Mouse (Mus musculus) adrenal gland, postnatal 25 days (tissue): ENCODE results near the gene Ctcfl. TPM values are rescaled to one million over a fixed set of nuclear protein-coding genes. Genes with fewer than 3 reads are reported as not detected.

ENCODE experiments used
- DNase-seq: peaks from one replicate; pipeline ENCODE4 v3.0.0; 2021; ENCODE audit warnings: mixed read lengths
- total RNA-seq: library from RNA; stranded (reverse); gene quantifications from 2 replicates; pipeline ENCODE4 v1.2.3, GENCODE M21; 2021

The Ctcfl gene
- total RNA-seq, 1 experiment from 2014 or later: 0.09 TPM

GRCm38 (mm10) chr2:173083106-173083505 lies 36.2 kb downstream of the Ctcfl start:
- no peak for DNase-seq

DNA sequence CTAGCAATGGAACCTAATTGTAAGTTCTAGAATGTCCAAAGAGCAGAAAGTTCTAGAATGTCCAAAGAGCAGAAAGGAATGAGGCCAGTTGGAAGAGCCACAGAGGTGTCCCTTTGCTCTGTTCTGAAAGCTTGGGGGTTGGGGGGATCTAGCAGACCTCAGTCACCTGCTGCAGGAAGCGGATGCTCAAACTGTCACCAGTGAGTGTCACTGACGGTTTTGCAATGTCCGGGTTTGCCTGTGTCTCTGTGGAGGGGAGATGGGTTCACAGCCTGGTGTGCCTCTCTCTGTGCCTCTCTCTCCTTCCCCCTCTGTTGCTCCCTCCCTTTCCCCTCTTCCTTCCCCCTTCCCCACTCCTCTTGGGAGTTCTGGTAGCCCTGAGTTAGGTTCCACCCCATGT lies 36.6 kb downstream of the Ctcfl start:
- DNase-seq: no peak

- peak; percentile 80 for DNase-seq
Observed at GRCm38 (mm10) chr2:173080785-173081241, 38.5 kb downstream of the Ctcfl start.

DNA sequence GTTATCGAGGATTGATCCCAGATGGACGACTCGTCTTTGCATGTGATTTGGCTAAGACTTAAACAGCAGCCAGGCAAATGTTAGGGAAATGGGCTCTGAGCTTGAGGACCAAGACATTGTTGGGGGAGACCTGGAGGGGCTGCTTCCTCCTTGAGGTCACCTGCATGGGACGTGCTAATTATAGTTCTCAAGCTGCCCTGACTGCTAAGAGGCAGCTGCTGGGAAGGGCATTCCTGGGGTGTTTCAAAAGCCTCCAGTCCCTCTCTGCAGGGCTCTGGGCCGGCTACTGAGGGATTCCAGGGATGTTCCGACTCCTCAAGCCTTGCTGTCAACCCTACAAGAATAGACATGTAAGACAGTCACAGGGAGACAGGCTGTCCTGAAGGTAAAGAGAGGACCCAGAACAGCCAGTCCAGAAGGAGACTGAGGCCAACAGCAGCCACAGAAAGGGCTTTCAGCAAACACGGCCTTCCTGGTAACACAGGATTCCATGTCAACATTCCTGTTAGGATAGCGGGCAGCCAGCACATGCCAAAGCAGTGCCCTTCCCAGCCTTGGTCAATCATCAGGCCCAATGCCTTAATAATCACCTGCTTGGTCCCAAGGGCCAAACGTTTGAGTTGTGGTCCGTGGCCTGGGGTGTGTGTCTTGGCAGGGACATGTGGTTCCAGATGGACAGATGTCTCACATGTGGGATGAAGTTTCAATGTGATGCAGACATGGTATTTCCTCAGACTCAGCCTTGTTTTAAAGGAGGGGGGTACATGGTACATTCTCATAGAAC lies 39.4 kb downstream of the Ctcfl start:
- DNase-seq: no peak

DNA sequence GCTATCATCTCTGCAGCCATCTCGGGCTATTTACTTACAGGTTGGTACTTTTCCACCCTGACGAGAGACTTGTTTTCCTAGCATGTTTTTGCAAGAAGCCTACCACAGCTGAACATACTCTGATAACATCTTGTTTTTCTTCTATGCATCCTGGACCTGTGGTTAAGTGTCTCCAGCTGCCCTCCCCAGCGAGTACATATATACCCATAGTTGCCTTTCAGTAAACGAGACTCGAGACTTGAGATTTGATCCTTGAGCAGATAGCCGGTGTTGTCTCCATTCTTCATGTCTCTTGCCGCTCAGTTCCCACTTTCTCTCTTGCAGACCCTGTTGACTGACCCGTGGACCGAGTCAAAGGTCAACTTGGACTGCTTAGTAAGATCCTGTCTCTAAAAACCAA lies 42.4 kb downstream of the Ctcfl start:
- DNase-seq: no peak

DNA sequence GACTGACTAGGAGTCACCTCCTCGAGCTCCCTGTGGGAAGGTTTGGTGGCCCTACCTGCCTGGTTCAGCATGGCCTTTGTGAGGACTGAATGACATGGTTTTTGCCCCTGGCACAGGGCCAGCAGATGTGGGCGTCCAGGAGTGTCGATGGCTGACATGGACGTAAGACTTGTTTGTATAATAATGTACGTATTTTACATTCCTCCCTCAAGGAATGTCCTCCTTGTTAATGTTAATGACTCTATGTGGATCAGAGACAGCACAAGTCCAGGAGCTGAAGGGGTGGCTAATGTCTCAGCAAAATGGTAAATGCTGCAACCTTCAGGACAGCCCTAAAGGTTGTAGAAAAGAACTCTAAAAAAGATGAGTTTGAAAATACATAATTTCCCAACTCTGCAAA lies 45.7 kb downstream of the Ctcfl start:
- no peak for DNase-seq

- DNase-seq: no peak
Observed at GRCm38 (mm10) chr2:173072948-173073347, 46.4 kb downstream of the Ctcfl start.

DNA sequence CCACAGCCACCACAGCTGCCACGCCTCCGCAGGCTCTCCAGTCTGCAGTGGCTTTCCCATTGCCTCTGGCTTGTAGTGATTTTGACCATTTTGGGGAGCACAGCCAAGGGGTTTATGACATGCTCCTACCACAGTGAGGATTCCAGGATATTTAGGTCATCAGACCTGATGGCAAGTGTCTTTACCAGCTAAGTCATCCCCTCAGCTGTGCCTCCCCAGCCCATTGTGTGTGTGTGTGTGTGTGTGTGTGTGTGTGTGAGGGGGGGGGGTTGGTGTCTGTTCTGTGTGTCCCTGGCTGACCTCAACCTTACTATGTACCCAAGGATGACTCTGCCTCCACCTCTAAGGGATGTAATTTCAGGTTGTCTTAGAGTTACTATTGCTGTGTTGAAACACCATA lies 54.5 kb downstream of the Ctcfl start:
- DNase-seq: no peak

- no peak for DNase-seq
Observed at GRCm38 (mm10) chr2:173063219-173063618, 56.1 kb downstream of the Ctcfl start.

- DNase-seq: no peak
Observed at GRCm38 (mm10) chr2:173061443-173062351, 57.6 kb downstream of the Ctcfl start.

GRCm38 (mm10) chr2:173060450-173060849 lies 58.9 kb downstream of the Ctcfl start:
- DNase-seq: no peak

GRCm38 (mm10) chr2:173058263-173058662 lies 61.1 kb downstream of the Ctcfl start:
- no peak for DNase-seq

- no peak for DNase-seq
Observed at GRCm38 (mm10) chr2:173057623-173058022, 61.7 kb downstream of the Ctcfl start.

- DNase-seq: no peak
Observed at GRCm38 (mm10) chr2:173056882-173057315, 62.4 kb downstream of the Ctcfl start.

DNA sequence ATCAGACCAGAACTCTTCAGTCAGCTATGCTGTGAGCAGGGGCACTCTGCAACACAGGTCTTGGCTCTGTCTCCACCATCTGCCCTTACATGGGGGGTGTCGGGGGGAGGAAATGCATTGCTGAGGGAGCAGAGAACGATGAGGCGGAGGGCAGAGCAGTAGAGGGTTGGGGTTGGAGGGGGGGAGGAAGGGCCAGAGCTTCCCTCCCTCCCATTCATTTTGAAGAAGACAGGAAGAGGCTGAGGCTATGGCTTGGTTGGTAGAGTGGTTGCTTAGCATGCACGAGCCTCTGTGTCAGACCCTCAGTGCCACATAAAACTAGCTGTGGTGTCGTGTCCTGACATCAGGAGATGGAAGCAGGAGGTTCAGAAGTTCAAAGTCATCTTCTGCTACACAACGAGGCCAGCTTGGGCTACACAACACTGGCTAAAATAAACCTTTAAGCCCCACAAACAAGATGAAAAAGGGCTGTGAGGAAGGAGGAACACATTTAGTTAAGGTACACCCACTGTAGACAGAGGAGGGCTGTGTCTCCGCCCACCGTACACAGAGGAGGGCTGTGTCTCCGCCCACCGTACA lies 62.9 kb downstream of the Ctcfl start:
- DNase-seq: no peak

- no peak for DNase-seq
Observed at GRCm38 (mm10) chr2:173053846-173054245, 65.5 kb downstream of the Ctcfl start.

GRCm38 (mm10) chr2:173052881-173053280 lies 66.4 kb downstream of the Ctcfl start:
- no peak for DNase-seq

DNA sequence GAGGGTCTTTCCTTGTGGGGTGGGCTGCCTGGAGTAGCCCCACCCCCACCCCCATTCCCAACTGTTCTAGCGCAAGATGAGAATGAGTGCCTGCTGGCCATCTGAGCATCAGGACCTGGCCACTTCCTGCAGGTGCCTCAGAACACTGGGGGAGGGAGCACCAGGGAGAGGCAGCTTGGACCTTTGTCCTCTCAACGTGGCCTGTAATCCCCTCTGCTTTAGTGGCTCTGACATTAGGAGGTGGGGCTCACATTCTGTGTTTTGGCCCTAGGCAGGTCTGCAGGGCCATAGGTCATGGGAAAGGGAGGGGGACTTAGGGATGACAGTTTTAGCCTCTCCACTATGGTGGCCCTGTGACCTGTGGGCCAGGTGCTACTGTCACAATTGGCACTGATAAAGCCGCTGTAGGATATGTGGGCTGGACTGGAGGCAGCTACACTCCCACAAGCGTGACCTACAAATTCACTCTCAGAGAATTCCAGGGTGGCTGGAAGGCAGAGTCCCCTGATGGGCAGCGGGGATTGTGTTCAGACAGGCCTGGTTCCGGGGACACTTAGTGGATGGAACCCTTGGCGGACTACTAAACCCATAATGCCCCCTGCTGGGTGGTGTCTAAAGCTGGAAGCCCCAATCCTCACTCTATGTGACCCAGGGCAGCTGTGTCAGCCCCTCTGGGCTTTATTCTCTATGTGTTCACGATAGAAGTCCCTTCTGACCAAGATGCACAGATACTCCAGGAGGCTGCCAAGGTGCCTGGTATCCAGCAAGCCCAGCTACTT lies 68.5 kb downstream of the Ctcfl start:
- no peak for DNase-seq

GRCm38 (mm10) chr2:173049817-173050216 lies 69.5 kb downstream of the Ctcfl start:
- no peak for DNase-seq

GRCm38 (mm10) chr2:173049231-173049630 lies 70.1 kb downstream of the Ctcfl start:
- DNase-seq: no peak

DNA sequence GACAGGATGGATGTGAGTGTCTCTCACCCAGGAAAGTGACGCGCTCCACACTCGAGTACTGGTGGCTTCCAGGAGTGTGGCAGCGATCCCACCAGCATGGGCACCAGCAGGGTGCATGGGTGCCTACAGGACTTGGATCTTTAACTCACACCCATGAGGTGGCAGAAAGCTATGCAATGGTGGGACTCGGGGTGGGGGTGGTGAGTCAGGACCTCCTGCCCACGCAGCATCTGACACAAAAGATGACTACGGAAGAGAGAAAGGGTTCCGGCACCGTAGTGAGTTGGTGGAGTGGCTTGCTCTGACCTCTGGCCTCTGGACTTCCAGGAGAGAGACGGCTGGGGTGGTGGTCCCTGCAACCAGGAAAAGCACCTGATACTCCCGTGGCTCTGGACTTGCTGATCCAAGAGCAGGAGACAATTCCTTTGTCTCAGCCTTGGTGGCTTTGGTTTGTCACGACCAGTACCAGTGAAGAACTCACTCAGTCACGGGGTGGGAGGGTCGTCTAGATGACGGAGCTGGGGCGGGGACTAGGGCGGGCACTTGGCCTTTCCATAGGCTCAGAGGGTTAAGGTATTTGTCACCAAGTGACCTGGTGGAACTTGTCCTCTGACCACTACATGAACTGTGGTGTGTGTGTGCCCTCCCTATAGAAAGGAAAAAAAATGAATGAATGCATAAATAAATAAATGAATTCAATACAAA lies 71.1 kb downstream of the Ctcfl start:
- no peak for DNase-seq
